Mouse (Mus musculus) ES-E14 (cell line): Measurements from ENCODE around the gene Il1r1.

Experiments used
- MAFK ChIP-seq: IDR thresholded peaks from 2 replicates; pipeline ENCODE4 v1.6.1; 2014; ENCODE audit warnings: mild to moderate bottlenecking, low read depth, low read length, inconsistent platforms; ENCODE audit not compliant: insufficient read depth
- ZC3H11A ChIP-seq: IDR thresholded peaks from 2 replicates; pipeline ENCODE4 v1.6.1; 2012; ENCODE audit warnings: low read depth, mild to moderate bottlenecking, inconsistent platforms, low read length, borderline replicate concordance

- TF ChIP-seq MAFK (no peak), ZC3H11A (no peak)
Measured at GRCm38 (mm10) chr1:40190025-40190424, 34.9 kb upstream of the Il1r1 start.
